Mouse (Mus musculus) olfactory bulb, adult 2 months (tissue): ENCODE data around the gene Edaradd.

Experiments used
- CTCF ChIP-seq: fragments of 200-500 bp; IDR thresholded peaks from 2 replicates; pipeline ENCODE4 v1.5.1; 2012; ENCODE audit warnings: low read depth, mild to moderate bottlenecking, low read length, moderate library complexity; ENCODE audit not compliant: insufficient read depth
- POLR2A ChIP-seq: fragments of 200-500 bp; IDR thresholded peaks from 2 replicates; pipeline ENCODE4 v1.6.1; 2012; ENCODE audit warnings: mild to moderate bottlenecking, low read depth, low read length, moderate library complexity; ENCODE audit not compliant: insufficient read depth

DNA sequence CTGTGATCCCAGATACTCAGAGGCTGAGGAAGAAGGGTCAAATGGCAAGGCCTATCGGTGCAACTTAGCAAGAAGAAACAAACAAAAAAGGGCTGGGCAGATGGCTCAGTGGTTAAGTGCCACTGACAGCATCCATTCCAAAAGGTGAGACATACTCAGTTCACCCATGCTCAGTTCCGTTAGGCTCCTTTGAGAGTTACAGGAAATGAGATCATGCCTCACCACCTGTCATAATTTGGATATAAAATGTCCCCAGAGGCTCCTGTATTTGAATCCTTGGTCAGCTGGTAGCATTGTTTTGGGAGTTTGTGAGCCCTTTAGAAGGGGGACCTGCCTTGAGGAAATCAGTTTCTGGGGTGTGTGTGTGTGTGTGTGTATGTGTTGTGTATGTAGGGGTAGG lies 41.5 kb upstream of the Edaradd start:
- TF ChIP-seq CTCF = no peak
- no peak for TF ChIP-seq POLR2A
